Mouse (Mus musculus) limb, embryonic 15.5 days (tissue): ENCODE results near the gene Xcl1. TPM values are rescaled to one million over a fixed set of nuclear protein-coding genes. Genes with fewer than 3 reads are reported as not detected.

Source experiments
- ATAC-seq: fragments of 200-750 bp; cut with Nextera tagmentation; 2 replicates; pipeline ENCODE4 v1.8.0; 2017; ENCODE audit warnings: low read depth, moderate TSS enrichment; ENCODE audit not compliant: insufficient number of reproducible peaks, low FRiP score, low TSS enrichment
- H3K27ac ChIP-seq: fragments of 300-500 bp; sonication (generic); 2 replicates; pipeline ENCODE4 v1.5.1; 2015; ENCODE audit warnings: moderate library complexity, mild to moderate bottlenecking, inconsistent platforms
- H3K27me3 ChIP-seq: fragments of 300-500 bp; sonication (generic); 2 replicates; pipeline ENCODE4 v1.6.1; 2015; ENCODE audit warnings: inconsistent platforms
- H3K36me3 ChIP-seq: fragments of 300-500 bp; sonication (generic); 2 replicates; pipeline ENCODE4 v1.6.1; 2015; ENCODE audit warnings: inconsistent platforms
- H3K4me1 ChIP-seq: fragments of 300-500 bp; sonication (generic); 2 replicates; pipeline ENCODE4 v1.6.1; 2015; ENCODE audit warnings: inconsistent platforms
- H3K4me2 ChIP-seq: fragments of 300-500 bp; sonication (generic); 2 replicates; pipeline ENCODE4 v1.6.1; 2015; ENCODE audit warnings: mild to moderate bottlenecking, inconsistent platforms
- H3K4me3 ChIP-seq: fragments of 300-500 bp; sonication (generic); 2 replicates; pipeline ENCODE4 v1.5.1; 2015; ENCODE audit warnings: mild to moderate bottlenecking, inconsistent platforms
- H3K9ac ChIP-seq: fragments of 300-500 bp; sonication (generic); 2 replicates; pipeline ENCODE4 v1.6.1; 2015; ENCODE audit warnings: inconsistent platforms
- H3K9me3 ChIP-seq: fragments of 300-500 bp; sonication (generic); 2 replicates; pipeline ENCODE4 v1.6.1; 2016; ENCODE audit warnings: inconsistent platforms
- WGBS: fragments of 180-500 bp; shearing (Covaris S2); methylation state at CpG from one replicate; pipeline ENCODE4 v1.1.7; 2015; 5-methylcytosine and 5-hydroxymethylcytosine counted together
- polyA plus RNA-seq: library from polyadenylated mRNA; unstranded; fragments of >200 nt; fragmentation: Nextera tagmentation; extraction: Ambion mirVana; gene quantifications from 2 replicates; pipeline ENCODE4 v1.2.1, GENCODE M21; 2015

Xcl1 gene
- polyA plus RNA-seq, 1 experiment from 2014 or later, result not detected

- ATAC-seq, result no peak
- Histone ChIP-seq H3K27ac (no peak overlapping the region), H3K36me3 (no peaks in the 10 kb centered on the region), H3K4me2 (no peak overlapping the region), H3K4me3 (no peak overlapping the region), H3K4me1 (no peaks in the 10 kb centered on the region), H3K9ac (no peak overlapping the region), H3K9me3 (no peaks in the 10 kb centered on the region), H3K27me3 (no peaks in the 10 kb centered on the region)
- WGBS, result 91% methylated on average over 3 of the region's 3 CpGs
Observed at GRCm38 (mm10) chr1:164957974-164958373, 22.6 kb upstream of the Xcl1 start.

DNA sequence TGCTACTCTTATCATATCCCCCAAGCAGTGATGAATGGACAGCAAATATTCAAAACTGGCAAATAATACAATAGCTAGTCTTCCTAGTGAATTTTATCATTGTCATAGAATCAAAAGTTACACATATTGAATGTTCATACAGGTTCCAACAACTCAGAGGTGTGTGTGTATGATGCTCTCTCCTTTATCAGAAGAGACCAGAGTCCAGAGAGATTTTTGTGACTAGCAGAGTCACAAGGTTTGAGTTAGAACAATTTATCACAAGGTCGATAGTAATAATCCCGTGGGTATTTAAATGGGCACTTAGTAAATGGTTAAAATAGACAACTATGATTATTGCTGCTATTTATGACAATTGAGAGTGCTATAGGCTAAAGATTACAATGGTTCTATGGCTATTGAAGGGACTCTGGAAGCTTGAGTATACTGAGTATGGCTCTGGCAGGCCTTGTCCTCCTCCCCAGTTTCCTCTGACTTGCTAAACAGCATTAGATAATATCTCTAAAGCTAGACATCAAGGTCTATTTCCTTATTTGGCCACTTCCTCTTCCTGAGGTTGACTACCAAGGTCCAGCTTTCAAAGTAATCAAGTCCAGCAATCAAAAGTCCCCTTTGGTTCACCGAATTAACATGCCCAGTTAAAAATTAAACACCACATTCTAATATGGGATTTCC lies 21.5 kb upstream of the Xcl1 start:
- Histone ChIP-seq H3K4me2 (no peak overlapping the region), H3K9me3 (no peaks in the 10 kb centered on the region), H3K9ac (no peak overlapping the region), H3K4me1 (no peaks in the 10 kb centered on the region), H3K27ac (no peak overlapping the region), H3K36me3 (no peaks in the 10 kb centered on the region), H3K4me3 (no peak overlapping the region), H3K27me3 (no peaks in the 10 kb centered on the region)
- ATAC-seq, result no peak
- 84% methylated on average over 3 of the region's 3 CpGs for WGBS

DNA sequence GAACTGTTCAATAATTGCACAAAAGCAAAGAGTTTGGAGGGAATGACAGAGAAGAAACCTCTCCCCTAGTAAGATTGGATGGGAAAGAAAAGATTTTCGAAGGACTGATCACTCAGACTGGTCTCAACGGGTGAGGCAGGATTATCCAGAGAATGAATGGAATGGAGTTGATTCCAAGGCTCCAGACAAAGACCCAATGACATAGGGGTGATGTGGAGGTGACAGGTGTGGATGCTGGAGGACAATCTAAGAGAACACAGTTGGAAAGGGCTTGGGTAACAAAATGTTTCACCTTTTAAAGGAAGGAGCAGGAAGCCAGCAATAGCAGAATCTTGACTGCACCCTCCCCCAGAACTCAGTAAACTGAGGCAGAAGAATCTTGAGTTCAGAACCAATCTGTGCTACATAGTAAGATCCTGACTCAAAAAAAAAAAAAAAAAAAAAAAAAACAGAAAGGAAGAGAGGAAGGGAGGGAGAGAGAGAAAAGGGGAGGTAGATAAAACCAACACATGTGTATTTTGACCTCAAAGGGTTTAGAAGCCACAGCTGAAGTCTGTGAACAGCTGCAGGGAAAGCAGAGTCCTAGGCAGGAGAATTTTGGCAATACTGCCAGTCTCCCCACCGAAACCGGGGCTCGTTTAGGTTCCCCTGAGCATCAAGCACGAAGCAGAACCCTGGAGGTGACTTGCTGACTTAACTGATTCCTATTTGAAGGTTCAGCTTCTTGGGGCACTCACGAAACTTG lies 20.3 kb upstream of the Xcl1 start:
- no peak for ATAC-seq

DNA sequence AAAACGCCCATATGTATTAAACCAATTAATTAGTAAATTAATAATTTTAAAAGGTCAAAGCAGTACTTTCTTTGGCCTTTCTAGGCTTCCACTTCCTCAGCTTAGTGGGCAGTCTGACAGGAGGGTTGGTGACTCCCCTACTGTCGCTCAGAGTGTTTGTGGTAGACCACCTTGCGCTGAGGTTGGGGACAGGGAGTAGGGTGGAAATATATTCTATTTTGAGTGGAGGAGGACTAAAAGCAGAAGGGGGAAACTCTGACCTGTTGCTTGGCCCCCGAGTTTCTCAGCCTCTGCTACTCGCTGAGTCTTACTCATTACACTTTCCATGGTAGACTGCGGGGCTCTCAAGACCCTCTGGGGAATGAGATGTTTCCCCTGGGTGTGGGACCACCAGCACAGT lies 18.2 kb upstream of the Xcl1 start:
- ATAC-seq, result no peak
- Histone ChIP-seq H3K9me3 (no peaks in the 10 kb centered on the region), H3K36me3 (no peaks in the 10 kb centered on the region), H3K27me3 (no peaks in the 10 kb centered on the region), H3K27ac (no peak overlapping the region), H3K9ac (no peak overlapping the region), H3K4me1 (no peaks in the 10 kb centered on the region), H3K4me2 (no peak overlapping the region), H3K4me3 (no peak overlapping the region)
- WGBS, result 86% methylated on average over 6 of the region's 6 CpGs

More for the DNA sequence above, 20.3 kb upstream of the Xcl1 start:
- H3K9ac ChIP-seq, result no peak overlapping the region
- no peak overlapping the region for H3K27ac ChIP-seq
- no peak overlapping the region for H3K4me3 ChIP-seq
- H3K9me3 ChIP-seq, result no peaks in the 10 kb centered on the region
- no peaks in the 10 kb centered on the region for H3K4me1 ChIP-seq
- H3K36me3 ChIP-seq, result no peaks in the 10 kb centered on the region
- 60% methylated on average over 7 of the region's 7 CpGs for WGBS
- no peak overlapping the region for H3K4me2 ChIP-seq
- H3K27me3 ChIP-seq, result no peaks in the 10 kb centered on the region

GRCm38 (mm10) chr1:164936060-164936459 lies 733 bp upstream of the Xcl1 start:
- 72% methylated on average over 2 of the region's 2 CpGs for WGBS
- no peak for ATAC-seq
- Histone ChIP-seq H3K9me3 (no peaks in the 10 kb centered on the region), H3K27me3 (no peaks in the 10 kb centered on the region), H3K4me1 (no peaks in the 10 kb centered on the region), H3K4me2 (no peak overlapping the region), H3K27ac (no peak overlapping the region), H3K4me3 (no peak overlapping the region), H3K36me3 (no peaks in the 10 kb centered on the region), H3K9ac (no peak overlapping the region)

- Histone ChIP-seq H3K4me3 (no peak overlapping the region), H3K36me3 (no peaks in the 10 kb centered on the region), H3K4me2 (no peak overlapping the region), H3K9me3 (no peaks in the 10 kb centered on the region), H3K27ac (no peak overlapping the region), H3K4me1 (no peaks in the 10 kb centered on the region), H3K27me3 (no peaks in the 10 kb centered on the region), H3K9ac (no peak overlapping the region)
- WGBS, result 83% methylated on average over 10 of the region's 10 CpGs
- ATAC-seq, result no peak
Observed at GRCm38 (mm10) chr1:164933441-164934188, 1.7 kb downstream of the Xcl1 start.

DNA sequence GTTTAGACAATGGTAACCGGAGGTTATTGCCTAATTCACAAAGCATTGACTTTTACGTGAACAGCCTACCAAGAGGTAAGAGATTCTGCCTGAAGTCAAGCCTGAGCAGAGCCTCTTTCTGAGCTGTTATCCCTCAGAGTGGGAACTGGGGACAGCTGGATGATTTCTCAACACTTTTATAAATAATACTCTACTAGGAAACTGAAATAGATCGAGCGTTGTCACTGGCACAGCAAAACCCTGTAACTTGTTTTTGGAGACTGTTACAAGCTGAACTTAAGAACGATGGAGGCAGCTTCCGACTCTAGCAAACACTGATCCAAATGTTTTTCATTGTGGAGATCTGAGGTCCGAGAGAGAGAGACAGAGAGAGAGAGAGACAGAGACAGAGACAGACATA lies 4.2 kb downstream of the Xcl1 start:
- Histone ChIP-seq H3K4me1 (no peaks in the 10 kb centered on the region), H3K9ac (no peak overlapping the region), H3K9me3 (no peaks in the 10 kb centered on the region), H3K4me2 (no peak overlapping the region), H3K4me3 (no peak overlapping the region), H3K36me3 (no peaks in the 10 kb centered on the region), H3K27ac (no peak overlapping the region), H3K27me3 (no peaks in the 10 kb centered on the region)
- ATAC-seq, result no peak
- WGBS, result 87% methylated on average over 7 of the region's 7 CpGs

DNA sequence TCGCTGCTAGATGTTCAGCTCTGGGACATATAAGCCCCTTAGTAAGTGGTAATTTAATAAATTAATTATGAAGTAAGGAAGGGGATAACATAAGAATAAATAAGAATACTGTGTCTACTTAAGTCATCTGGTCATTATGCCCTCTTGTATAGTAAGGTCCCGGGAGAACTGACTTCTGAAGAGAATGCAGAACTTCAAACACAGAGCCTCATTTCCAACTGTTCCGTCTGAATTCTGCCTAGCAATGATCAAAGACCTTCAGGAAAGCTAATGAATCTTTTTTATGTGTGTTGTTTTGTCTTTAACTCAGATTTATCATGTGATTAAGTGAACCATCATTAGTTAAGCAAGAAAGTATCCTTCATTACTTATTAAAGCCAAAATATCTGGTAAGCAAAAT lies 5.3 kb downstream of the Xcl1 start:
- no peaks in the 10 kb centered on the region for H3K36me3 ChIP-seq

GRCm38 (mm10) chr1:164926534-164927160 lies 8.7 kb downstream of the Xcl1 start:
- ATAC-seq, result no peak
- WGBS, result 81% methylated on average over 3 of the region's 3 CpGs
- no peaks in the 10 kb centered on the region for H3K9me3 ChIP-seq

More for the DNA sequence above, 5.3 kb downstream of the Xcl1 start:
- no peak overlapping the region for H3K27ac ChIP-seq
- WGBS, result 46% methylated on average over 3 of the region's 3 CpGs
- ATAC-seq, result no peak
- H3K4me3 ChIP-seq, result no peak overlapping the region
- H3K9ac ChIP-seq, result no peak overlapping the region
- H3K27me3 ChIP-seq, result no peaks in the 10 kb centered on the region
- H3K9me3 ChIP-seq, result no peaks in the 10 kb centered on the region
- H3K4me1 ChIP-seq, result no peaks in the 10 kb centered on the region
- no peak overlapping the region for H3K4me2 ChIP-seq

GRCm38 (mm10) chr1:164905047-164905446 lies 30.3 kb downstream of the Xcl1 start:
- Histone ChIP-seq H3K9ac (no peak overlapping the region), H3K27me3 (no peaks in the 10 kb centered on the region), H3K4me3 (no peak overlapping the region), H3K36me3 (no peaks in the 10 kb centered on the region), H3K9me3 (no peaks in the 10 kb centered on the region), H3K4me1 (no peaks in the 10 kb centered on the region), H3K27ac (no peak overlapping the region), H3K4me2 (no peak overlapping the region)
- no peak for ATAC-seq
- WGBS, result 52% methylated on average over 4 of the region's 4 CpGs

More at GRCm38 (mm10) chr1:164926534-164927160, 8.7 kb downstream of the Xcl1 start:
- no peaks in the 10 kb centered on the region for H3K27me3 ChIP-seq
- no peak overlapping the region for H3K4me3 ChIP-seq
- no peak overlapping the region for H3K27ac ChIP-seq
- H3K36me3 ChIP-seq, result no peaks in the 10 kb centered on the region
- H3K4me1 ChIP-seq, result no peaks in the 10 kb centered on the region
- H3K4me2 ChIP-seq, result no peak overlapping the region
- no peak overlapping the region for H3K9ac ChIP-seq

GRCm38 (mm10) chr1:164900696-164901095 lies 34.6 kb downstream of the Xcl1 start:
- Histone ChIP-seq H3K36me3 (no peaks in the 10 kb centered on the region), H3K9me3 (no peaks in the 10 kb centered on the region), H3K4me1 (peaks cover 11% of the 10 kb centered on the region), H3K27ac (no peak overlapping the region), H3K27me3 (no peaks in the 10 kb centered on the region), H3K9ac (no peak overlapping the region), H3K4me3 (no peak overlapping the region), H3K4me2 (no peak overlapping the region)
- 80% methylated on average over 6 of the region's 6 CpGs for WGBS
- ATAC-seq, result no peak

DNA sequence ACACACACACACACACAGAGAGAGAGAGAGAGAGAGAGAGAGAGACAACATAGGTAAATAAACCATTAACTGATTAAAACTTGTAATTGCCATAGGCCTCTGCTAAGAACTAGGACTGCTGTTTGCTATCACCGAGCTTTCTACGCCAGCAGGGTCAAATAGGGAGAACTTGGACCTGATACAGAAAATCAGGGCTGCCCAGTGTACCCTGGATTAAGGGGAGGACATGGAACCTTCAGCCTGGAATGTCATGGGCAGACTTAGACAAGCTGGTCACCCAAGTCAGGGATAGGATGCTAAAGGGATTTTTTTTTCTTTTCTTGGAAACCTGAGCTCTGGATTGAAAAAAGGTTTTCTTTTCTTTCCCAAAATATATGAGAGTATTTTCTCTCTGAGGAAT lies 35.1 kb downstream of the Xcl1 start:
- Histone ChIP-seq H3K4me1 (peaks cover 11% of the 10 kb centered on the region), H3K4me3 (no peak overlapping the region), H3K9ac (no peak overlapping the region), H3K4me2 (no peak overlapping the region), H3K27me3 (no peaks in the 10 kb centered on the region), H3K36me3 (no peaks in the 10 kb centered on the region), H3K9me3 (no peaks in the 10 kb centered on the region), H3K27ac (no peak overlapping the region)
- ATAC-seq, result no peak
- 77% methylated on average over 2 of the region's 2 CpGs for WGBS
